Mouse (Mus musculus) heart, adult 11 months (tissue): ENCODE results near the gene Bicral.
"Not testable (repeated sequence)": the region's sequence is repeated elsewhere in the genome, so short reads cannot be mapped to it uniquely, and the experiment has no call there.

Source experiments
- DNase-seq: peaks from one replicate; pipeline ENCODE4 v3.0.0; 2022

Gene Bicral

DNA sequence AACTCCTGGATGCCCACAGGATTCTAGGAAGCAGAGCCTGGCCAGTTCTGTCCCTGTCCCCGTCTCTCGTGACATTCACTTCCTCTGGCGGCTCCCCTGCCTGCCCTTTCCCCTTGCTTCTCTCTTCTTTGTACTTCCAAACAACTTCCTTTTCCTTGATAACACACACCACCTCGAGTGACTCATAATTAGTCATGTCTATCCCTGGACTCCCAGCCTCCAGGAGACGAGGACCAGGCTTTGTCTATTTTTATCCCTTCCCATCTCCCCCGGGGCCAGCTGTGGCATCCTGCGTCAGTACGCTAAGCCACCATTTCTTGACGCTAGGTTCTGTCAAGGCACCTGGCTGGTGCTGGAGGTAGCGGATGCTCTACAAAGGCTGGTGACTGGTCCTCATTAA, 15.9 kb upstream of the Bicral start:
- peak; percentile 98 for DNase-seq

GRCm38 (mm10) chr17:46872806-46873205, 14.5 kb upstream of the Bicral start:
- no peak for DNase-seq

DNA sequence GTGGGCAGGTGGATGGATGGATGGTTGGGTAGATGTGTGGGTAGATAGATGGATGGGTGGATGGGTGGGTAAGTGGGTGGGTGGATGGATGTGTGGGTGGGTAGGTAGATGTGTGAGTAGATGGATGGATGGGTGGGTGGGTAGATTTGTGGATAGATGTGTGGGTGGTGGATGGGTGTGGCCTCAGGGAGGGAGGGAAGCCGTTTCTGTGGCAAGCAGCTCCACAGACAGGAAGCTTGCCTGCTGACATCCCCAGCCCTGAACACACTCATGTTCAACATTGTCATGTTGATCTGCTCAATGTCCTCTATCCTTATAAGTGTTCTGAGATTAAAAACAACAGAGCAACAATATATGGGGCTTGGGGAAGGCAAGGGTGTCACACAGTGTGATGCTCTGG, 12.6 kb upstream of the Bicral start:
- DNase-seq, result no peak

DNA sequence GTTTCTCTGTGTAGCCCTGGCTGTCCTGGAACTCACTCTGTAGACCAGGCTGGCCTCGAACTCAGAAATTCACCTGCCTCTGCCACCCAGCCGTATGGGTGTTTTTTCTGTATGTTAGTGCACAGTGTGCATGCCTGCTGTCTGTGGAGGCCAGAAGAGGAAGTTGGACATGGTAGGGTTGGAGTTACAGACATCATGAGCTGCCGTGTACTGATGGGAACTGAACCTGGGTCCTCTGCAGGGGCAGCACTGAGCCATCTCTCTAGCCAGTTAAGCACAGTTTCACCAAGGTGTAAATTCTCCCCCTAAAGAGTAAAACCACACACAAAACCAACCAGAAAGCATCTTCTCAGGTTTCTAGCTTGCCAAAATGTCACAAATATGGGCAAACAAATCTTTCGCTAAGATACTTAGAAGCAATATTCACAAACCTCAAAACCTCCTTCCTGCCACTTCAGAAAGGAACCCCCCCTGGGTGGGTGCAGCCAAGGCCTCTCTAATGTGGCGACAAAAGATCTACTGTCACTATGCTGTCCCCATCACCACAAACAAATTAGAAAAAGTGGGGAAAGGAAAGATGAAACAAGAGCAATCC, 12.0 kb upstream of the Bicral start:
- no peak for DNase-seq

GRCm38 (mm10) chr17:46866836-46867235, 8.6 kb upstream of the Bicral start:
- DNase-seq, result no peak

DNA sequence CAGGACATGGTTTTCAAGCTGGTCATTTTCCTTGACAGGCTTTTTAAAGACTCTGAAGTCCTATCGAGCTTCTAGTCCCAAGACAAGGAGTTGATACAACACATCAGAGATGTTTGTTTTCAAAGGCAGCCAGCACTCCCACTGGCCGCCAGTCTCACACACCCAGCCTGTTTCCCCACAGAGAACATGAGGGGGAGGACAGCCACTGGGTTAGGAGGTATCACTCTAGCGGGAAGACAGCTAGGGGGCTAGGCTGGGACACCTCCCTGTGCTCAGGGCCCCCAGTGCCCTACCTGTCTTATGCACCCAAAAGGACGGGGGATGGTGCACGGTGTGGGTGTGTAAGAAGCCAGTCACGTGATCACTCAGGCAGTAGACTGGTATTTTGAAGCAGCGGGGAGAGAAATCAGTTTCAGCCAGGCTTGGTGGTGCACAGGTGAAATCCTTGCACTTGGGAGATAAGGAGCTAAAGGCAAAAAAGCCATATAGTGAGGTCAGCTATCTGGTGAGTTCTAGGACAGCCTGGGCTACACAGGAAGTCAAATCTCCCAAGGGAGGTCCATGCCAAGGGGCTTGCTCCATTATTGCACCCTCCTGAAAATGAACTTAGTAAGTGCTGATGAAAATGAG, 6.4 kb upstream of the Bicral start:
- no peak for DNase-seq

DNA sequence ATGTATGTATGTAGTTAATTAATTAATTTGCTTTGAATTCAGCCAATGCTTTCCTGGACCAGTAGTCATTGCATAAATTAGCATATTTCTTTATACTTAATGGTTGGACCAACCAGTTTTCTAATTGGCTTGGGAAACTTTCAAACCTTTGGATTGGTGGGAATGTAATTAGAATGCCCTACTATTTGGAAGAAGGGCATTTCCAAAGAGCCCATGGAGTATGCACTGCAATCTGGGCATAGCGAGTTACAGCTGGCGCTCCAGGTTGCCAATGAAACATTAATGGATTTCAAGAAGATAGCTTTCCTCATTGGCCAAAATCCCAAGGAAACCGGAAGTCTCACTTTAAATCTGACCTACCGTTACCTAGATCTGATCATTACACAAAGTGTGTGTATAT, 1.8 kb upstream of the Bicral start:
- no peak for DNase-seq

- no peak for DNase-seq
These were observed 615 bp upstream of the Bicral start for GRCm38 (mm10) chr17:46858749-46859444.

GRCm38 (mm10) chr17:46857361-46857902, 850 bp downstream of the Bicral start:
- DNase-seq, result peak; percentile 99

GRCm38 (mm10) chr17:46856471-46857360, 1.6 kb downstream of the Bicral start:
- peak; percentile 98 for DNase-seq

- DNase-seq, result no peak
These were observed 2.2 kb downstream of the Bicral start for GRCm38 (mm10) chr17:46856107-46856388.

GRCm38 (mm10) chr17:46855328-46856106, 2.8 kb downstream of the Bicral start:
- DNase-seq, result peak; percentile 93

- DNase-seq, result peak; percentile 94
These were observed 3.6 kb downstream of the Bicral start for GRCm38 (mm10) chr17:46854640-46855110.

DNA sequence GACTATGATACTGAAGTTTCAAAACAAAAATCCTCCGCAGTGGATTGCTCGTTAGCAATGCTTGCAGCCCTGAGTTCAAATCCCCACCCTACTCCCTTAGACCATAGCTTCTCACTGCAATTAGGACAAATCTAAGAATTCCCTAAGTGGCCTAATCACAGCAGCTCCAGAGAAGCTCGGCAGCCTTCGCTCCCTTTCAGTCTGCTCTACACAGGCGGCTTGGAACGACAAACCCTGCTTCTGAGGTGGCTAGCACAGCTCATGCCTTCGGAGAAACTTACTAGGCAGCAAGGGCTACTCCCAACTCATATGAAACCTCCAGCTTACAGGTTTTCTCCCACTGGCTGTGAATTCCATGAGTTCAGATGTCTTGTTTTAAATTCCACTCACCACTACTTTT, 4.2 kb downstream of the Bicral start:
- no peak for DNase-seq

GRCm38 (mm10) chr17:46853281-46853680, 5.0 kb downstream of the Bicral start:
- peak; percentile 98 for DNase-seq

- DNase-seq, result no peak
These were observed 5.6 kb downstream of the Bicral start for GRCm38 (mm10) chr17:46852725-46853124.

GRCm38 (mm10) chr17:46847206-46847605, 11.1 kb downstream of the Bicral start:
- DNase-seq, result no peak

DNA sequence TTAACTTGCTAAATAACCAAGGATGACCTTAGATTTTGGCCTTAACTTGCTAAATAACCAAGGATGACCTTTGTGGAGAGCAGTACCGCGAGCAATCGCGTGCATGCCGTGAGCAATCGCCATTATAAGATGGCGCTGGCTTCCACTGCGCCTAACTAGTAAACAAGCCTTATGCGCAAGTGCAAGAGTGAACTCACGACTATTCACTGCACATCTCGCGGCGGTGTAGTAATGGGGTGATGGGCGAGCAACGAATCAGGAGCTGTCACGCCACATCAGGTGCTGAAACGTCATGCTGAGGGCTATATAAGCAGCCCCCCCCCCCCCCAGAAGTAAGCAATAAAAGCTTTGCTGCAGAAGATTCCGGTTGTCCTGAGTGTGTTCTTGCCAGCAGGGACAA, 11.7 kb downstream of the Bicral start:
- not testable (repeated sequence) for DNase-seq

- no peak for DNase-seq
These were observed 13.0 kb downstream of the Bicral start for GRCm38 (mm10) chr17:46845262-46845661.

DNA sequence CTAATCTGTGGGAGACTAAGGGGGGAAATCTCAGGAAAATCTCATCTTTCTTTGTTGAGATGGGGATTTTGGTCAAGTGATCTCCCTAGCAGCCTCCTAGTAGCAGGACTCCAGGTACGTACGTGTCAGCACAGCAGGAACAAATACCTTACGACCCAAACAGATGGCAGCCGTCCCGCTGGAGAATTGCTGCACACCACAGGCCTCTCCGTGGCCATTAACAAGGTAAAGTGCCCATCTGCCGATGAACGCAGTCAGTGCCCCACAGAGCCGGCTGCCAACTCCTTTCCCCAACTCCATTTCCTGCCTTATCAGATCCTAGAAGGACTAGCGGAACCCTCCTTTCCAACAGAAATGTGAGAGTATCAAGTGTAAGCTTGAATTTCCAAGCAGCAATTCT, 13.5 kb downstream of the Bicral start:
- DNase-seq, result peak; percentile 92

- DNase-seq, result no peak
These were observed 14.6 kb downstream of the Bicral start for GRCm38 (mm10) chr17:46843716-46844115.

DNA sequence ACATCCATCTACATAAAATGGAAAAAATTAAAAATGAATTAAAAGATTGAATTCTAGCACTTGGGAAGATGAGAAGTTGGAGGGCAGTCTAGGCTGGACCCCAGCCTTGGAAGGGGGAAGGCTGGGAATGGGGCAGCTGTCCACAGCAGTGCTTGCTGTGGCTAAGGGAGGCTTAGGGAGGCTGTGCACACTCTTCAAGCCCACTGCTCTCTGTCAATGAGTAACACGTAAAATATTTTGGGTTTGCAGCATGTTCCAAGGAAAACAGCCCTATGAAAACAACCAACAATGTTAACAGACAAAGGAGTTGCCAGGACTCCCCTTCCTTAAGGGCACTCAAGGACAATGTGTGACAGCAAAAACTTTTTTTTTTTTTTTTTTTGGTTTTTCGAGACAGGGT, 15.3 kb downstream of the Bicral start:
- DNase-seq, result peak; percentile 96
